Comparison of ENCODE assay signal across 29 mouse cellular contexts in the genomic region with DNA sequence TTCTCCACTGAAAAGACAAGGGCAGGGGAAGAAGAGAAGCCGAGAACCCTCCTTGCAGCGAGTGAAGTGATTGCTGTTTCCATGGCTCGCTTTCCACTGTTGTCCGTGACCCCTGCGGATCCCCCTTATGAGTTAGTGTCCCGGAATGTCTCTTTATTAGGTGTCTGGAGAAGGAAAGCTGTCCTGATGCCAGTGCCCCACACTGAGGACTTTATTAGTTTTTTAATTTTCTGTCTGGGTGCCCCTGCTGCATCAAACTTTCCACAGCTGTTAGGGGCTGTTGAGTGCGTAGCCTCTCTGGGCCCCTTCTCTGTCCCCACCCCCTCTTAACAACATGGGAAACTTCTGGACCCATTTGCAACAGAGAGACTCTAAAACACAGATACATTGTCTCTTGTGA.
DNase-seq lines count a peak whose midpoint lies in the region; ATAC-seq and TF ChIP-seq lines count a peak whose summit lies in the region.
"Had no signal": no experiment of that assay in that cellular context is flagged by ENCODE, and none has a peak within 500 bp of the region (broad histone marks: within the 10 kb centered on the region; RNA-seq: fewer than 3 reads in every experiment).

No protein-coding gene starts in this region.

- peaks cover 25% of the 10 kb centered on the region for H3K4me1 ChIP-seq in lung, embryonic 14.5 days (ENCODE audit: insufficient read depth)
- peaks cover 20% of the 10 kb centered on the region for H3K4me1 ChIP-seq in E14TG2a.4 (replicated peaks; ENCODE audit: low read depth, low read length)
- peaks cover 7% of the 10 kb centered on the region; the same call in 1 of the 2 replicates for H3K4me1 ChIP-seq in liver, embryonic 11.5 days (replicated peaks; ENCODE audit: control insufficient read depth, insufficient read depth, low read length)
- H3K4me1 ChIP-seq: midbrain, embryonic 15.5 days had no signal

- no peak overlapping the region for H3K4me2 ChIP-seq in lung, embryonic 14.5 days
- H3K4me2 ChIP-seq in liver, embryonic 11.5 days: no peak overlapping the region
- H3K4me2 ChIP-seq: kidney, embryonic 15.5 days; liver, embryonic 15.5 days; midbrain, embryonic 15.5 days; neural tube, embryonic 15.5 days; stomach, embryonic 15.5 days had no signal

- no peaks in the 10 kb centered on the region for H3K36me3 ChIP-seq in lung, embryonic 14.5 days (ENCODE audit: insufficient read depth)
- H3K36me3 ChIP-seq in E14TG2a.4 (ENCODE audit: insufficient read depth, low read length): no peaks in the 10 kb centered on the region
- no peaks in the 10 kb centered on the region for H3K36me3 ChIP-seq in liver, embryonic 11.5 days (ENCODE audit: control insufficient read depth, insufficient read depth, low read length)
- H3K36me3 ChIP-seq: G1E; kidney, embryonic 15.5 days; liver, embryonic 15.5 days; midbrain, embryonic 15.5 days; neural tube, embryonic 15.5 days; stomach, embryonic 15.5 days had no signal

- H3K4me3 ChIP-seq in lung, embryonic 14.5 days (ENCODE audit: low read depth, low read length): no peak overlapping the region
- H3K4me3 ChIP-seq in E14TG2a.4 (replicated peaks; ENCODE audit: low read length): peak overlapping the region; percentile 41; the same call in 1 of the 2 replicates
- no peak overlapping the region for H3K4me3 ChIP-seq in liver, embryonic 11.5 days (ENCODE audit: low read depth, low read length)
- H3K4me3 ChIP-seq: gastrocnemius, adult 2 months; heart, adult 2 months; kidney, embryonic 15.5 days; liver, embryonic 15.5 days; midbrain, embryonic 15.5 days; neural tube, embryonic 15.5 days; stomach, embryonic 15.5 days had no signal

- TF ChIP-seq CTCF in lung, embryonic 14.5 days (IDR thresholded peaks at IDR 0.05; ENCODE audit: low read depth): no peak
- TF ChIP-seq CTCF in E14TG2a.4 (conservative IDR thresholded peaks at IDR 0.05; ENCODE audit: low read length): no peak

- H3K27ac ChIP-seq in lung, embryonic 14.5 days (ENCODE audit: low read depth): peak overlapping the region; percentile 38; the same call in 1 of the 2 replicates
- no peak overlapping the region for H3K27ac ChIP-seq in liver, embryonic 11.5 days (ENCODE audit: low read depth, low read length)
- H3K27ac ChIP-seq: gastrocnemius, adult 2 months; heart, adult 2 months; kidney, embryonic 15.5 days; liver, embryonic 15.5 days; midbrain, embryonic 15.5 days; neural tube, embryonic 15.5 days; stomach, embryonic 15.5 days had no signal

- no peak overlapping the region for H3K9ac ChIP-seq in lung, embryonic 14.5 days
- no peak overlapping the region for H3K9ac ChIP-seq in liver, embryonic 11.5 days (ENCODE audit: low read depth, low read length)
- H3K9ac ChIP-seq: kidney, embryonic 15.5 days; liver, embryonic 15.5 days; midbrain, embryonic 15.5 days; neural tube, embryonic 15.5 days; stomach, embryonic 15.5 days had no signal

- no peak for ATAC-seq in lung, embryonic 14.5 days (ENCODE audit: insufficient read depth)
- no peak for ATAC-seq in liver, embryonic 11.5 days (replicated peaks; ENCODE audit: low FRiP score)
- ATAC-seq: hindbrain, embryonic 16.5 days; midbrain, embryonic 15.5 days; Patski had no signal

- no peaks in the 10 kb centered on the region for H3K9me3 ChIP-seq in lung, embryonic 14.5 days (ENCODE audit: low read depth, low read length)
- H3K9me3 ChIP-seq in E14TG2a.4 (ENCODE audit: low read length): peaks cover 7% of the 10 kb centered on the region; the same call in 1 of the 2 replicates
- no peaks in the 10 kb centered on the region for H3K9me3 ChIP-seq in liver, embryonic 11.5 days (ENCODE audit: control insufficient read depth, low read length)
- H3K9me3 ChIP-seq: liver, embryonic 15.5 days; midbrain, embryonic 15.5 days; stomach, embryonic 15.5 days had no signal

- 37% methylated on average over 7 of the region's 7 CpGs for WGBS in lung, embryonic 14.5 days
- 79% methylated on average over 7 of the region's 7 CpGs for WGBS in liver, embryonic 11.5 days

- DNase-seq in embryo, embryonic 10 days (ENCODE audit: low spot score): peak; percentile 20
- DNase-seq in embryo, embryonic 11 days: no peak
- DNase-seq in lung, embryonic 14.5 days: no peak
- DNase-seq in lung, postnatal 14 days: no peak
- DNase-seq in forelimb bud, embryonic 11.5 days (ENCODE audit: low read depth, low spot score): peak; percentile 35
- no peak for DNase-seq in spleen, postnatal 14 days (ENCODE audit: low spot score in 2 of 2)
- DNase-seq in liver, embryonic 11.5 days (ENCODE audit: low spot score): no peak
- DNase-seq: adrenal gland, postnatal 25 days; cerebellum, adult 11-12 months; cerebellum, adult 9-11 months; gastrocnemius, adult 2 months; gastrocnemius, postnatal 36 days; heart, adult 2 months; heart, postnatal 14 days; kidney, adult 18-20 months; kidney, postnatal 25 days; liver; retina, postnatal 1 day; right cerebral cortex, postnatal 14 days; thymus, postnatal 14 days had no signal

- H3K27me3 ChIP-seq in lung, embryonic 14.5 days (ENCODE audit: insufficient read depth, low read length): no peaks in the 10 kb centered on the region
- H3K27me3 ChIP-seq in E14TG2a.4 (ENCODE audit: insufficient read depth, low read length): peaks cover 51% of the 10 kb centered on the region
- 0 out of 2 replicates have a peak, but pooled peaks cover 2% of the 10 kb centered on the region for H3K27me3 ChIP-seq in liver, embryonic 11.5 days (replicated peaks; ENCODE audit: control insufficient read depth, insufficient read depth, low read length)
- H3K27me3 ChIP-seq: Patski; stomach, embryonic 15.5 days had no signal

Comparison
In these comparisons a context has a peak if more than half of its experiments do, and no peak if none do; other contexts are left out.
1. DNase-seq: peak in embryo, embryonic 10 days (single experiment) and forelimb bud, embryonic 11.5 days (single experiment); none in embryo, embryonic 11 days (single experiment), lung, embryonic 14.5 days (single experiment), lung, postnatal 14 days (single experiment), spleen, postnatal 14 days (0 of 2) and liver, embryonic 11.5 days (single experiment).